Mouse (Mus musculus): ENCODE measurements around the gene Slc7a14.

- TF ChIP-seq CTCF (IDR thresholded peaks at IDR 0.05; ENCODE audit: extremely low read depth, insufficient read depth, insufficient read length, insufficient replicate concordance) (no peak), POLR2A (IDR thresholded peaks at IDR 0.05; ENCODE audit: low read depth, low read length) (no peak)
These were observed 148.8 kb downstream of the Slc7a14 start for GRCm38 (mm10) chr3:31161336-31161735.

All from spleen, adult 2 months (tissue).